Mouse (Mus musculus) CH12.LX (cell line): Measurements from ENCODE around the gene Gm44503. TPM values are rescaled to one million over a fixed set of nuclear protein-coding genes. Genes with fewer than 3 reads are reported as not detected.

Experiments
- DNase-seq: peaks from one replicate; pipeline ENCODE4 v3.0.0-alpha.2; 2013; ENCODE audit errors: extremely low read depth
- H3K27ac ChIP-seq: 2 replicates; pipeline ENCODE4 v1.5.1; 2012; ENCODE audit warnings: low read depth, mild to moderate bottlenecking, control low read depth, moderate library complexity; ENCODE audit not compliant: insufficient read depth
- H3K27me3 ChIP-seq: replicated peaks from 2 replicates; pipeline ENCODE3; 2012; ENCODE audit warnings: inconsistent platforms
- H3K36me3 ChIP-seq, 2 experiments: replicated peaks in 1 of 2; 2 replicates each; pipeline versions ENCODE3 to v1.6.1; 2012; ENCODE audit warnings: inconsistent platforms in 1 of 2, low read length in 1 of 2, mild to moderate bottlenecking in 1 of 2, mixed read lengths in 1 of 2, moderate library complexity in 1 of 2; ENCODE audit not compliant: control insufficient read depth in 1 of 2, insufficient read depth in 1 of 2
- H3K4me1 ChIP-seq, 2 experiments: 2 replicates each; pipeline ENCODE4 v1.6.1; 2012; ENCODE audit warnings: inconsistent platforms in 1 of 2, moderate library complexity in 1 of 2; ENCODE audit not compliant: insufficient read depth in 2 of 2, control insufficient read depth in 1 of 2
- H3K4me2 ChIP-seq: 2 replicates; pipeline ENCODE4 v1.6.1; 2012; ENCODE audit warnings: low read depth, mild to moderate bottlenecking, control low read depth; ENCODE audit not compliant: poor library complexity, insufficient read depth, severe bottlenecking
- H3K4me3 ChIP-seq, 3 experiments: fragments of 150-350 bp in 1 of 3; sonication (generic) in 1 of 3; replicated peaks in 1 of 3; 2 replicates each; pipeline versions ENCODE3 to v1.5.1; 2011 to 2012; ENCODE audit warnings: low read depth in 2 of 3, low read length in 2 of 3, mild to moderate bottlenecking in 2 of 3, moderate library complexity in 2 of 3, control low read depth in 1 of 3, improper control_type of control experiment in 1 of 3, inconsistent platforms in 1 of 3, mixed read lengths in 1 of 3; ENCODE audit not compliant: poor library complexity in 1 of 3
- H3K79me2 ChIP-seq: replicated peaks from 2 replicates; pipeline ENCODE4 v1.6.1; 2012; ENCODE audit warnings: mild to moderate bottlenecking, moderate library complexity; ENCODE audit not compliant: control insufficient read depth, poor library complexity, insufficient read depth, severe bottlenecking; ENCODE audit errors: extremely low read depth
- H3K9ac ChIP-seq: 2 replicates; pipeline ENCODE4 v1.6.1; 2012; ENCODE audit warnings: low read depth, mild to moderate bottlenecking, control low read depth, moderate library complexity; ENCODE audit not compliant: insufficient read depth
- H3K9me3 ChIP-seq: replicated peaks from 2 replicates; pipeline ENCODE3; 2012; ENCODE audit warnings: low read length, inconsistent platforms, mixed read lengths
- CHD1 ChIP-seq: IDR thresholded peaks from 2 replicates; pipeline ENCODE4 v1.6.1; 2012; ENCODE audit warnings: low read depth, low read length, improper control_type of control experiment, inconsistent platforms
- EP300 ChIP-seq: IDR thresholded peaks from 2 replicates; pipeline ENCODE4 v1.6.1; 2011; ENCODE audit warnings: low read length, improper control_type of control experiment
- ETS1 ChIP-seq: conservative IDR thresholded peaks from 2 replicates; pipeline ENCODE4 v1.6.1; 2012; ENCODE audit warnings: low read depth, mild to moderate bottlenecking, inconsistent platforms, low read length, improper control_type of control experiment, moderate library complexity
- HCFC1 ChIP-seq: IDR thresholded peaks from 2 replicates; pipeline ENCODE4 v1.6.1; 2012; ENCODE audit warnings: low read depth, mild to moderate bottlenecking, inconsistent platforms, low read length, improper control_type of control experiment
- IRF4 ChIP-seq: IDR thresholded peaks from 2 replicates; pipeline ENCODE4 v1.6.1; 2014; ENCODE audit warnings: low read depth, mild to moderate bottlenecking, inconsistent platforms, low read length, improper control_type of control experiment
- JUN ChIP-seq: IDR thresholded peaks from 2 replicates; pipeline ENCODE4 v1.6.1; 2011; ENCODE audit warnings: low read depth, mild to moderate bottlenecking, low read length, improper control_type of control experiment, moderate library complexity; ENCODE audit not compliant: insufficient read depth
- KAT2A ChIP-seq: IDR thresholded peaks from 2 replicates; pipeline ENCODE4 v1.6.1; 2012; ENCODE audit warnings: low read length, improper control_type of control experiment, inconsistent platforms; ENCODE audit not compliant: insufficient replicate concordance
- MAX ChIP-seq: IDR thresholded peaks from 2 replicates; pipeline ENCODE4 v1.6.1; 2011; ENCODE audit warnings: low read length, improper control_type of control experiment
- MAZ ChIP-seq: IDR thresholded peaks from 2 replicates; pipeline ENCODE4 v1.6.1; 2012; ENCODE audit warnings: low read depth, mild to moderate bottlenecking, inconsistent platforms, low read length, improper control_type of control experiment, moderate library complexity
- MEF2A ChIP-seq: IDR thresholded peaks from 2 replicates; pipeline ENCODE4 v1.6.1; 2014; ENCODE audit warnings: low read depth, mild to moderate bottlenecking, inconsistent platforms, low read length, improper control_type of control experiment, borderline replicate concordance
- NELFE ChIP-seq: IDR thresholded peaks from 2 replicates; pipeline ENCODE4 v1.6.1; 2011; ENCODE audit warnings: low read depth, low read length, improper control_type of control experiment
- PAX5 ChIP-seq: IDR thresholded peaks from 2 replicates; pipeline ENCODE4 v1.6.1; 2012; ENCODE audit warnings: low read length, inconsistent platforms, mixed read lengths
- POLR2A ChIP-seq: IDR thresholded peaks from 2 replicates; pipeline ENCODE4 v1.6.1; 2011; ENCODE audit warnings: low read depth, mild to moderate bottlenecking, improper control_type of control experiment, low read length
- POLR2AphosphoS2 ChIP-seq: IDR thresholded peaks from 2 replicates; pipeline ENCODE4 v1.6.1; 2011; ENCODE audit warnings: low read depth, low read length, improper control_type of control experiment
- RCOR1 ChIP-seq: conservative IDR thresholded peaks from 2 replicates; pipeline ENCODE4 v1.6.1; 2012; ENCODE audit warnings: low read depth, mild to moderate bottlenecking, inconsistent platforms, low read length, improper control_type of control experiment
- SIN3A ChIP-seq: IDR thresholded peaks from 2 replicates; pipeline ENCODE4 v1.6.1; 2012; ENCODE audit warnings: low read length, improper control_type of control experiment, inconsistent platforms
- TBP ChIP-seq: conservative IDR thresholded peaks from 2 replicates; pipeline ENCODE4 v1.6.1; 2011; ENCODE audit warnings: low read depth, low read length, improper control_type of control experiment
- UBTF ChIP-seq: IDR thresholded peaks from 2 replicates; pipeline ENCODE4 v1.6.1; 2012; ENCODE audit warnings: low read depth, mild to moderate bottlenecking, inconsistent platforms, low read length, improper control_type of control experiment, moderate library complexity
- USF1 ChIP-seq: IDR thresholded peaks from 2 replicates; pipeline ENCODE4 v1.6.1; 2014; ENCODE audit warnings: low read depth, mild to moderate bottlenecking, inconsistent platforms, low read length, improper control_type of control experiment
- USF2 ChIP-seq: conservative IDR thresholded peaks from 2 replicates; pipeline ENCODE4 v1.6.1; 2011; ENCODE audit warnings: low read depth, low read length, improper control_type of control experiment
- ZMIZ1 ChIP-seq: IDR thresholded peaks from 2 replicates; pipeline ENCODE4 v1.6.1; 2012; ENCODE audit warnings: low read depth, mild to moderate bottlenecking, inconsistent platforms, low read length, improper control_type of control experiment
- dilution Hi-C: fragments of 300-500 bp; cut with MboI; formaldehyde crosslinking; loops from 2 replicates; pipeline ENCODE4 v1.14.3; 2020; ENCODE audit warnings: low sequenced_read_pairs; ENCODE audit not compliant: extremely low pct_unique_long_range_greater_than_20kb, extremely low pct_ligation_motif_present
- in situ Hi-C: fragments of 300-500 bp; cut with MboI; formaldehyde crosslinking; loops from 3 replicates; pipeline ENCODE4 v1.14.3; 2019; ENCODE audit warnings: low sequenced_read_pairs, low pct_ligation_motif_present, low pct_unique_long_range_greater_than_20kb, mixed read lengths
- polyA plus RNA-seq: library from polyadenylated mRNA; unstranded; fragments of >175 nt; gene quantifications from 2 replicates; pipeline ENCODE4 v1.2.1, GENCODE M21; 2012; ENCODE audit warnings: low read depth; ENCODE audit not compliant: insufficient read length
- total RNA-seq, 2 experiments: library from RNA; depleted of rRNA; stranded (reverse); fragments of 300-350 nt in 1 of 2; fragments of >200 nt in 1 of 2; gene quantifications; 2 replicates each; pipeline ENCODE4 v1.2.3; 2012 to 2014

Gene Gm44503
- total and polyA plus RNA-seq, 3 experiments, result not detected

- H3K4me2 ChIP-seq, result no peak overlapping the region
- no peak overlapping the region for H3K9ac ChIP-seq
- no peaks in the 10 kb centered on the region for H3K4me1 ChIP-seq
- H3K79me2 ChIP-seq, result no peaks in the 10 kb centered on the region
- no peaks in the 10 kb centered on the region for H3K27me3 ChIP-seq
- TF ChIP-seq RCOR1, result no peak
- TF ChIP-seq MAZ, result no peak
- TF ChIP-seq EP300, result no peak
- no peak for TF ChIP-seq POLR2AphosphoS2
- no peak for TF ChIP-seq KAT2A
- no peak for TF ChIP-seq SIN3A
- no peak for DNase-seq
- no peaks in the 10 kb centered on the region for H3K9me3 ChIP-seq
- no peak overlapping the region for H3K4me3 ChIP-seq
- peaks cover 7 to 23% of the 10 kb centered on the region in 2 experiments for H3K36me3 ChIP-seq
- dilution Hi-C loops, result no loop called here
- in situ Hi-C loops, result no loop called here
- H3K27ac ChIP-seq, result no peak overlapping the region
These were observed 43.5 kb downstream of the Gm44503 start for GRCm38 (mm10) chr9:73002177-73002576.

GRCm38 (mm10) chr9:73004076-73004475, 45.4 kb downstream of the Gm44503 start:
- DNase-seq, result no peak
- dilution Hi-C loops, result no loop called here
- H3K36me3 ChIP-seq, result peaks cover 7 to 25% of the 10 kb centered on the region in 2 experiments
- no peak overlapping the region for H3K4me2 ChIP-seq
- TF ChIP-seq NELFE, result no peak
- TF ChIP-seq ETS1, result no peak
- no peak for TF ChIP-seq HCFC1
- no peak for TF ChIP-seq TBP
- no peak for TF ChIP-seq JUN
- TF ChIP-seq ZMIZ1, result no peak
- TF ChIP-seq MAX, result no peak
- no peak for TF ChIP-seq MEF2A
- TF ChIP-seq PAX5, result no peak
- no peak for TF ChIP-seq IRF4
- TF ChIP-seq USF1, result no peak
- no peak for TF ChIP-seq CHD1
- no peak for TF ChIP-seq POLR2A
- TF ChIP-seq UBTF, result no peak
- TF ChIP-seq USF2, result no peak
- no peak overlapping the region for H3K4me3 ChIP-seq
- H3K27ac ChIP-seq, result no peak overlapping the region
- H3K4me1 ChIP-seq, result no peaks in the 10 kb centered on the region
- no peaks in the 10 kb centered on the region for H3K79me2 ChIP-seq
- no peak overlapping the region for H3K9ac ChIP-seq
- no peaks in the 10 kb centered on the region for H3K9me3 ChIP-seq
- in situ Hi-C loops, result no loop called here
- H3K27me3 ChIP-seq, result no peaks in the 10 kb centered on the region
